In genomic region chr1:82787414-82787813, GRCm38 (mm10) we compare ENCODE assay signal across 8 mouse cellular contexts. TPM values are rescaled to one million over a fixed set of nuclear protein-coding genes. Genes with fewer than 3 reads are reported as not detected.
DNase-seq lines count a peak whose midpoint lies in the region; ATAC-seq and TF ChIP-seq lines count a peak whose summit lies in the region.

No protein-coding gene starts in this region.

- ATAC-seq in common myeloid progenitor, adult 5-6 weeks (replicated peaks; ENCODE audit: low read depth, poor library complexity, severe bottlenecking): peak; percentile 95
- peak; percentile 87 for ATAC-seq in hindbrain, postnatal 0 days
- ATAC-seq in megakaryocyte, adult 5-6 weeks (ENCODE audit: poor library complexity, severe bottlenecking): peak; percentile 92

- 2% methylated on average over 2 of the region's 2 CpGs for WGBS in hindbrain, postnatal 0 days

- DNase-seq in urinary bladder, postnatal 14 days (ENCODE audit: low spot score): peak; percentile 78
- DNase-seq in urinary bladder, postnatal 10 days (ENCODE audit: low spot score): no peak
- DNase-seq in gastrocnemius, postnatal 10 days: peak; percentile 25
- peak; percentile 93 for DNase-seq in hindbrain, postnatal 0 days (ENCODE audit: low spot score)
- DNase-seq in left cerebral cortex, adult 18-20 months (ENCODE audit: low spot score in 2 of 2): peak; percentile 57 to 58
- peak; percentile 38 for DNase-seq in right cerebral cortex, postnatal 14 days

- no peak overlapping the region for H3K4me3 ChIP-seq in hindbrain, postnatal 0 days (ENCODE audit: low read length)

- no peak overlapping the region for H3K9ac ChIP-seq in hindbrain, postnatal 0 days (replicated peaks; ENCODE audit: low read length)

- H3K4me1 ChIP-seq in hindbrain, postnatal 0 days (ENCODE audit: insufficient read depth, low read length): no peaks in the 10 kb centered on the region

- no peak overlapping the region for H3K4me2 ChIP-seq in hindbrain, postnatal 0 days (ENCODE audit: low read depth, low read length)

- H3K9me3 ChIP-seq in hindbrain, postnatal 0 days (ENCODE audit: low read length): no peaks in the 10 kb centered on the region

- no peak overlapping the region for H3K27ac ChIP-seq in hindbrain, postnatal 0 days

- H3K36me3 ChIP-seq in hindbrain, postnatal 0 days (ENCODE audit: insufficient read depth, low read length): no peaks in the 10 kb centered on the region

- H3K27me3 ChIP-seq in hindbrain, postnatal 0 days (ENCODE audit: insufficient read depth, low read length): no peaks in the 10 kb centered on the region

- TF ChIP-seq CTCF in hindbrain, postnatal 0 days (IDR thresholded peaks at IDR 0.05; ENCODE audit: low read depth): peak; percentile 90

RNA-seq across cellular contexts. Expression of gene Gm47791, which starts 16.4 kb away (rescaled TPM):
- not detected in 2 replicates for total RNA-seq in common myeloid progenitor, adult 5-6 weeks (2017)
- not detected for total RNA-seq in gastrocnemius, postnatal 10 days (2021)
- not detected in 2 replicates for total RNA-seq in hindbrain, postnatal 0 days (2014; rRNA removed)
- polyA plus RNA-seq in hindbrain, postnatal 0 days (2015; fragmentation: Nextera tagmentation; extraction: Ambion mirVana): not detected in 2 replicates
- total RNA-seq in left cerebral cortex, adult 18-20 months (2021): not detected
- not detected in 2 replicates for total RNA-seq in megakaryocyte, adult 5-6 weeks (2015)
- not detected in 2 replicates for total RNA-seq in megakaryocyte, adult 5-6 weeks (2017)

RNA-seq across cellular contexts. Expression of gene Tm4sf20, which starts 19.2 kb away (rescaled TPM):
- not detected in 2 replicates for total RNA-seq in common myeloid progenitor, adult 5-6 weeks (2017)
- total RNA-seq in gastrocnemius, postnatal 10 days (2021): not detected
- not detected in 2 replicates for total RNA-seq in hindbrain, postnatal 0 days (2014; rRNA removed)
- polyA plus RNA-seq in hindbrain, postnatal 0 days (2015; fragmentation: Nextera tagmentation; extraction: Ambion mirVana): not detected in 2 replicates
- total RNA-seq in left cerebral cortex, adult 18-20 months (2021): not detected
- not detected in 2 replicates for total RNA-seq in megakaryocyte, adult 5-6 weeks (2015)
- not detected in 2 replicates for total RNA-seq in megakaryocyte, adult 5-6 weeks (2017)

RNA-seq across cellular contexts. Expression of gene Agfg1, which starts 51.9 kb away (rescaled TPM):
- total RNA-seq in common myeloid progenitor, adult 5-6 weeks (2017): 32.1 and 33.8 TPM in 2 replicates
- 10 to 100 TPM; 27.0 to 29.4 TPM for total RNA-seq in gastrocnemius, postnatal 10 days (2021)
- total RNA-seq in hindbrain, postnatal 0 days (2014; rRNA removed): 88.2 and 98.6 TPM in 2 replicates
- polyA plus RNA-seq in hindbrain, postnatal 0 days (2015; fragmentation: Nextera tagmentation; extraction: Ambion mirVana): 20.7 TPM in 2 replicates
- total RNA-seq in left cerebral cortex, adult 18-20 months (2021): 10 to 100 TPM; 72.5 to 80.7 TPM
- 57.0 and 61.1 TPM in 2 replicates for total RNA-seq in megakaryocyte, adult 5-6 weeks (2015)
- 48.0 and 48.3 TPM in 2 replicates for total RNA-seq in megakaryocyte, adult 5-6 weeks (2017)
